Mouse (Mus musculus): ENCODE measurements around the gene Morc3.

The Morc3 gene

DNA sequence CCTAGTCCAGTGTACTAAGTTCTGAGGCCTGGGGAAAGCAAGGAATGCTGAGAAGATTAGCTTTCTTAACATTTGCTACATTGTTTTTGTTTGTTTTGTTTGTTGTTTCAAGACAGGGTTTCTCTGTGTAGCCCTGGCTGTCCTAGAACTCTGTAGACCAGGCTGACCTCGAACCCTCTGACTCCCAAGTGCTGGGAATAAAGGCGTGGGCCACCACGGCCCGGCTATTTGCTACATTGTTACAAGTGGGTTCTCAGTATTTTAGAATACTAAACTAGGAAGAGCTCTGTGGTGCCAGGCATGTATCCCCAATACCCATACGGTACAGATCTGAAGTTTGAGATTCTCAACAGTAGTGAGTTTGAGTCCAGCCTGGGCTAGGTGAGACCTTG is 52.8 kb downstream of the Morc3 start:
- no peak for DNase-seq

DNA sequence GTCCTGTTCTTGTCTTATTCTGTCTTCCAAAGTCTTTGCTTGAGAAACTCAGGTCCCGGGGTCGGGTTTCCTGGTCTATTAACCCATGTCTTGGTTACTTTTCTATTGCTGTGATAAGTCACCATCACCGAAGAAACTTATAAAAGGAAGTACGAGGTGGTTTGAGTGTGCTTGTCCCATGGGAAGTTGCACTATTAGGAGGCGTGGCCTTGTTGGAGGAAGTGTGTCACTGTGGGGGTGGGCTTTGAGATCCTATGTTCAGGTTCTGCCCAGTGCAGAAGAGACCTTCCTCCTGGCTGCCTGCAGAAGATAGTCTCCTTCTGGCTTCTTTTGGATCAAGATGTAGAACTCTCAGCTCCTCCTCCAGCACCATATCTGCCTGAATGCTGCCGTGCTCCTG is 56.6 kb downstream of the Morc3 start:
- DNase-seq, result no peak

DNA sequence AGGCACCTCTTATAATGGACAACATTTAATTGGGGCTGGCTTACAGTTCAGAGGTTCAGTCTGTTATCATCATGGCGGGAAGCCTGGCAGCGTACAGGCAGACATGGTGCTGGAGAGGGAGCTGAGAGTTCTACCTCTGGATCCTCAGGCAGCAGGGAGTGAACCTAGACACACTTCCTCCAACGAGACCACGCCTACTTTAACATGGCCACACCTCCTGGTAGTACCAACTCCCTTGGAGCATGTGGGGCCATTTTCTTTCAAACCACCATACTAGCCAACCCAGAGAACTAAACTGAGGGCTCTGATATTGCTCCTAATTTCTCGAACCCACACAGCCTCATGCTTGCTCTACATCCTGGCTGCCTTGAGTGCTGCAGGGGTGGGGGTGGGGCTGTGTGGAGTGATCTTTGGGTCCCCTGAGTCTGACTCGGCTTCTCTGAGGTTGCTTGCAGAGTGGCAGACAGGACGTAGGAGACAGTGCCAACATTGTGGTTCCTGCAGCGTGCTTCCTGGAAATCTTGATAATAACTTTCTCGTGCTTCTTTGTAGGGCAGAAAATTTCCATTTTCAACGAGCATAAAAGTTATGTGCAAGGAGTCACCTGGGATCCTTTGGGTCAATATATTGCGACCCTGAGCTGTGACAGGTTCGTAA is 59.2 kb downstream of the Morc3 start:
- DNase-seq, result no peak

DNA sequence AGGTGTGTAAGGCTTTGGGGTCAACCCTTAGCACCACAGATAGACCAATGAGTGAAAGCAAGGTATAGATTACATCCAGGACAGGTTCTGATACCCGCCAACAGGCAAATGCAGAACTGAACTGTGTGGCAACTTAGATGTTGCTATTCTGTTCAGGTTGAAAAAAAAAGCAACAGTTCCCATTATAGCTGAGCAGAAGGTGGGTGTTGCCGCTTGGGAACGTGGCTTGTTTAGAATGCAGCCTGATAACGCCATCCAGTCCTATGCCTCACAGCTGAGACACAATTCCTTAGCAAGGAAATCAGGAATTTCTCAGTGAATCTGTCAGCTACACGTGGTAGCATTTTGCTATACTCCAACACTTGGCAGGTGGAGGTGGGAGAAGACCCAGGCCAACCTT is 61.4 kb downstream of the Morc3 start:
- DNase-seq, result no peak

DNA sequence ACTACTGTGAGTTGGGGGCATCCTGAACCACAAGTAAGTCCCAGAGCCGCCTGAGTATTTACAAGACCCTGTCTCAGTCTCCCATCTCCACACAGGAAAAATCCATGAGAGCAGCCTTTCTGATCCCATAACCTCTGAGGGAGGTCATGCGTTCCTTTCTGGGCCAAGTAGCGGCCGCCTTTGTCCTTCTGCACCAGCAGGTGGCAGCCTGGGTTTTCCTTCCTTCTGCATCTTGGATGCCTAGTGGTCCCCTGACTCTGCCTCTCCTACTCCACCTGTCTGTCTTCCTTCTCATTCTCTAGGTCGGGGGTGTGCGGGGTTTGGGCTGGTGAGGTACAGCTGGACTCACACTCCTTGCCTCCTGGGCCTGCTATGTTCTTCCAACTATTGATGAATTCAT is 71.1 kb downstream of the Morc3 start:
- DNase-seq, result no peak

DNA sequence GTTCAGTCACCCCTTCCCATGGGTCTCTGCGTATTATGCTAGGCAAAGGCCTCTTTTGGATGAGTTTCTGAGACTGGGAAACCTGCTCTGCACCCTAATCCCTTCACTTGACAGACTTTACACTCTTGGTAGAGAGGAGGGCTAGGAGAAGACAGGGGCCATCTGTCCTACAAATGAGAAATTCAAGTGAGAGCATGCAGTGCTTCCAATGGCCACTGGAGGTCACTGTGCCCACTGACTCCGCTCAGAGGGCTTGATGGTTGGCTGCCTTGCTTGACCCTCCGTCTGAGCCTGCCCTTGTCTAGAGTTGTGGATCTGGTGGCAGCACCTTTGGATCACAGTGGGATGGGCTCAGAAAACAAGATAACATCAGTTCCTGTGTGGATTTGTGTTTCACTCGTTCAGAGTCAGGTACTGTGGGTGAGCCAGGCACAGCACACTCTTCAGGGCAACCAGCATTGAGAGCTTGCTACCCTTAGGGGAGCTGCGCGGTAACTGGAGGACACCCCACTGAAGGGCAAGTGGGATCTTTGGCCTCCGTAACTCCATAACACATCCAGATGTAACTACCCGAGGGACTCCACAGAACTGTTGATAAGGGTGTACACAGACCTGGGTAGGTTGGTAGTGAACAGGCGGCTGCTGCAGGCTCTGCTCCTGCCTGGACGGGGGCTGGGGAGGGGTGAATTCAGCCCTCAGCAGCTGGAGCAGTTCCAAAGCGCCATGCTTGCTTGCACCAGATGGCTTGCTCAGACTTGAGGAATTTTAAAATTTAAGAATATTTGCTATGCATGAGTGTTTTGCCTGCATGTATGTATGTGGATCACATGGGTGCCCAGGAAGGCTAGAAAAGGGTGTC is 74.5 kb downstream of the Morc3 start:
- DNase-seq, result peak; percentile 73

DNA sequence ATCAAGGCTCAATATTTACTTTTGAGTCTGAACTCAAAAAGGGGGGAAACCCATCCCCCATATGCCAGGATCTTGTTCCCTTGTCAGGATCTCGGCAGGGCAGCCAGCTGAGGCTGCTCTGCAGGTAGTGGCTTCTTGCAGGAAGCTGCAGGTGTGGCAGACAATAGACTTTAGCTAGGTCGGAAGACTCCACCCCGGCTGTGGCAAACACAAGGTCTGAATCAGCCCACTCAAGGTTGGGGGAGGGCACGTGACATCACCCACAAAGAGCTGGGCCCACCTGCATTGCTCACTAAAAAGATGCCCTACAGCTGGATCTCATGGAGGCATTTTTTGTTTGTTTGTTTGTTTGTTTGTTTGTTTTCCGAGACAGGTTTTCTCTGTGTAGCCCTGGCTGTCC is 75.8 kb downstream of the Morc3 start:
- no peak for DNase-seq

DNA sequence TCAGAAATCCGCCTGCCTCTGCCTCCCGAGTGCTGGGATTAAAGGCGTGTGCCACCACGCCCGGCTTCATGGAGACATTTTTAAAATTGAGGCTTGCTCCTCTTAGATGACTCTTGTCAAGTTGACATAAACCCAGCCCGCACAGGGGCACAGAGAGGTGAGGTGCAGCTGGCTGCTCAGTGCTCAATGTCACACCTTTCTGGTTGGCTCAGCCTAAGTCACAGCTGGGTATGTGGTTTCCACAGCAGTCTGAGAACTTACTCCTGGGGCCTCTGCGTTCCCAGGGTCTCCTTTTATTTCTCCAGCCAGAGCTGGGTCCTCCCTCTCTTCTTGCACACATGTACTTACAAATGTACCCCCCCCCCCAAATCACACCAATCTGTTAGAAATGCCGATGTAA is 76.3 kb downstream of the Morc3 start:
- no peak for DNase-seq

DNA sequence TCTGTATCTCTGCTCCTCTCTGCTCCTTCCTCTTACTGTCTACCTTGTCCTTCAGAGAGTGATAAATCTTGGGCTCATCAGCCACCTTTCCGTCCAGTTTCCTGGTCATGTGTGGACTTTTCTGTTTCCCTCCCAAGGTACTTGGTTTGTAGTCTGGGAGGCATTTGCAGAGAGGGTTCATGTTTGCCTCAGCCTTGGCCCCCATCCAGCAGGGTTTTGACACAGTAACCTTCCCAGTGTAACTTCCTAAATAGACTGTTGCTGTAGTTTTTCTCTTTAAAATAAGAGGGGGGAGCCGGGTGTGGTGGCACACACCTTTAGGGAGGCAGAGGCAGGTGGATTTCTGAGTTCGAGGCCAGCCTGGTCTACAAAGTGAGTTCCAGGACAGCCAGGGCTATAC is 78.0 kb downstream of the Morc3 start:
- DNase-seq, result no peak

DNA sequence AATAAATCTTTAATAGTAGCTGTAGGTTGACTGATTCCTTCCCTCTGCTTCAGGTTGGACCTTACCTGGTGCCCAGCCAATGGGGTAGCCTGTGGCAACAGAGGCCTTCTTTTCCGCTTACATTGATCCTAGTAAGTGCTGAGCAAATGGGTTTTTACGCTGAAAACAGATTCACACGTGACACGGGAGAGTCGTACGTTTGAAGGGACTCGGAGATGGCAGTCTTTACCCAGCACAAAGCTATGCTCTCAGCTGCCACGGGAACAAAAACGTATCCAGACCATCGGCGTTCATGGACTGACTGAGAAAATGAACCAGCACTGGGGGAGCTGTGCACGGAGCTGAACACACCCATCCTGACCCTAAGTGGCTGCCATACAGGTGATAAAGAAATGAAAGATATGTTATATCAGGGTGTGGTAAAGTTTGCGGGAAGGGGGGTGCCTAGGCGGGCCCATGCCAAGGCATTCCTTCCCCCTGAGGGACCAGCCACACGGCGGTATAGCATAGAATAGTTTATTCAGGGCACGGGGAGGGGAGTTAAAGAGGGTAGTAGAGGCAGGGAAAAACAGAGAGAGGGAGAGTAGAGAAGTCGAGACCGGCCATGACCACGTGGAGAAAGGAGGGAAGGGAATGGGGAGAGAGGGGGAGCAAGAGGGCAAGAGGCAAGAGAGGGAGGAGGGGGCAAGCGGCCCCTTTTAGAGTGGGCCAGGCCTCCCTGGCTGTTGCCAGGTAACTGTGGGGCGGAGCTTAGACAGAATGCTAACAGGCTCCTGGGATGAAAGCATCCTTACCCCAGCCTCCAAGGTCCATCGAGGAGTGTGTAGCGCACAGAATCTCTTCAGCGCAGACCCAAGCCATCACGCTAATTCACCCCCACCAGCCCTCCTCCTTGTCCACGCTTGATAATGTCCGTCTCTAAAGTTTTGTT is 79.1 kb downstream of the Morc3 start:
- DNase-seq, result no peak

DNA sequence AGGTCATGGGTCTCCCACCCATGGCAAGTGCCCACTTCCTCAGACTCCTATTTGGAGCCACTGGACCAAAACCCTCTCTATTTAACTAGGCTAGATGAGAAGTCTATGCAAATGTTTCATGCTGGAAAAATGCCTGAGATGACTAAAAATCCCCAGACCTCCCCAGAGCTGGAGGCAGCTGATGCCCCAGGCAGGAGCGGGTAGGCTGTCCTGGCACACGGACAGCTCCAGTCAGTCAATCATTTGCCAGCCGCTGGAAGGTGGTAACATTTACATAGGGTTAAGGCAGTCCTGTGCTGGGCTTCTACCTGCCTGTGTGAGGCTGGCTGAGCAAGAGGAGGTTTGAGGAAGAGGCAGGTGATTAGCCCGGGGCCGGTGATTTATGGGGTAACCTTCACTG is 80.2 kb downstream of the Morc3 start:
- DNase-seq, result no peak

DNA sequence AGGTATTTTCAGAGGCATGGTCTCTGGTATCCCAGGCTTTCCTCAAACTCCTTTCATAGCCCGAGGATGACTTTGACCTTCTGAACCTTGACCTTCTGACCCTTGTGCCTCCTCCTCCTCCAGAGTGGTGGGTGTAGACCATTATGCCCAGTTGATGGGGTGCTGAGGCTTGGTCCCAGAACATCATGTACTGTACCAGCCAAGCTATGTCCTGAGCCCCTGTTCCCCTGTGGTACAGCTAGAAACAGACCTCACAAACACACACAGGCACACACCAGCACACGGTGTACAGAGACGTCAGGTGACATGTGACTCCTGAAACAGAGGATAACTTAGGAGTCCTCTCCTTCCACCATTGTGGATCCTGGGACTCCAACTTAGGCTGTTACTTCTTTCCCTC is 80.9 kb downstream of the Morc3 start:
- DNase-seq, result no peak

DNA sequence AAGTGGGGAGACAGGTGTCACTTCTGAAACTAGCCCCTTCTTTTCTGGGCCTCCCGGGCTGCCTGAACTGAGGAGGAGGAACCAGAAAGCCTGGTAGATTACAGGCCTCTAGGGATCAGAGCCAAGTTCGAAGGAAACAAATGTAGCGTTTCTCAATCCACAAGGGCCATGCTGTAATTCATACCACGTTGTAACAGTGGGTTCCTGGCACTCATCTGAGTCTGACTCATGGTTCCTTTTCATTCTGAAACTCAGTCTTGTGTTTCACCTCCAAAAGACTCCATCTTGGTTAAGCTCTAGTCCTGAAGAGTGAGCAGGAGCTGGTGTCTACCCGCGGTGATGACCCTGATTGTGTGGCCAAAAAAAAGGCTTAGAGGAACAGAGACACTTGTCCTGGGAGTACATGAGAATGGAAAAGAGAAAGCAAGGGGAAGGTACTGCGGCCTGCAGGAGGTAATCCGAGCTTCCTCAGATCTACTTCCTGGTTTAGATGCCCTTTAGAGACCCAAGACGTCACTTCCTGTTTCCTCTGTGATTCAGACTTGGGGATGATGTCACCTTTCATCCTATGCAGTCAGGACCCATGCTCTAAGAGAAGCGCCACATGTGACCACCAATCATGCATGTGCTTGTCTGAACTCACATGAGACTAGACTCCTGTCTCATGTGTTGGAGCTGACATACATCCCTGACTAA is 82.1 kb downstream of the Morc3 start:
- peak; percentile 56 for DNase-seq

DNA sequence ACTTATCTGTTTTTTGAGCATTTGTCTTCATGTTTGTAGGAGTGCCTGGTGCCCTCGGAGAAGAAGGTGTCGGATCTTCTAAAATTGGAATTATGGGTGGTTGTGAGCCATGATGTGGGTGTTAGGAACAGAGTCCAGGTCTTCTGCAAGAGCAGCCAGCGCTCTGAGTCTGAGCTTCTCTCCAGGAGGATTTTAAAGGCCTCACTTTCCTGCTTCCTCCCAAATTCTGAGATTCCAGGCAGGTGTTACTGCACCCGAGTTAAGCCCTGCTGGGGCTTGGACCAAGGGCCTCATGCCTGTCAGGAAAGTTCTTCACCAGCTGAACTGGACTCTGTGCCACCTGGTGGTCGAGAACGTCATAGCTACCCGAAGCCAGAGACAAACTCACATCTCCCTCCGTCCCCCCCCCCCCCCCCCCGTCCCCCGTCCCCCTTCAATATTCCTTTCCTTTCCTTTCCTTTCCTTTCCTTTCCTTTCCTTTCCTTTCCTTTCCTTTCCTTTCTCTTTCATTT is 83.5 kb downstream of the Morc3 start:
- DNase-seq, result peak; percentile 79

DNA sequence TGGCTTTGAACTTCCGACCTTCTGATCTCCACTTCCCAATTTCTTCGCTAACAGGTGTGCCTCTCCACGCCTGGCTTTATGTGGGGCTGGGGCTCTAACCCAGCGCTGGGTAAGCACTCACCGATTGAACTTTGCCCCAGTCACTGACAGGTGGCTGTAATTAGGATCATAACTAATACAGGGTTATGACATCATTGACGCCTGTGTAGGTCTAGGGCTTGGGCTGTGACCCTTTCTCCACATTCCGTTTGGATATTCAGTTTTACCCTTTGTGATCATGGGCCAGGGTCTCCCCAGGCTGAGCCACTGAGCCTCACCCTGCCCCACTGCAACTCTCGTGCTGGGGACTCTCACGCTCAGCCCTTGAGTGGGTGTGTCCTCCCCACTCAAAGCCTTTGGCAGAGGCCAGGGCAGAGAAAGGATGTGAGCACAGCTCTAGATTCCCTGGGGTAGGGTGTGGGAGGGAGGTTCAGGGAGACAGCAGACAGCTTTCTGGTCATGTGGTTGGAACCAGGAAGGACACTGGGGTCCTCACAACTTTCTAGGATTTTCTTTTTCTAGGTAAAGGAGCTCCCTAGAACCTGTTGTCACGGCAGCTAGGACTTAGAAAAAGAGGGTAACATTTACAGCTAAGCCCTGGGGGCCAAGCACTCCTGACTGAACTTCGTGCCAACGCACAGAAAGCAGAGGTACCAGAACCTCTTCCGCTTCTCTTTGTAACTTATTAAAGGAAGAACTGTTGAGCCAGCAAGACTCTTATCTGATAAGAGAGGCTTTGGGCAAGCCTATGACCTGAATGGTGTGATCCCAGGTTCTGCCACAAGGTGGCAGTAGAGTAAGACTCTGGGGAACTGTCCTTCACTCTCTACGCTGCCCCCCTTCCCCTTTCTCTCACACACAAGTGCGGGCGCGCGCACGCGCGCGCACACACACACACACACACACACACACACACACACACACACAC is 86.1 kb downstream of the Morc3 start:
- DNase-seq, result peak; percentile 92

DNA sequence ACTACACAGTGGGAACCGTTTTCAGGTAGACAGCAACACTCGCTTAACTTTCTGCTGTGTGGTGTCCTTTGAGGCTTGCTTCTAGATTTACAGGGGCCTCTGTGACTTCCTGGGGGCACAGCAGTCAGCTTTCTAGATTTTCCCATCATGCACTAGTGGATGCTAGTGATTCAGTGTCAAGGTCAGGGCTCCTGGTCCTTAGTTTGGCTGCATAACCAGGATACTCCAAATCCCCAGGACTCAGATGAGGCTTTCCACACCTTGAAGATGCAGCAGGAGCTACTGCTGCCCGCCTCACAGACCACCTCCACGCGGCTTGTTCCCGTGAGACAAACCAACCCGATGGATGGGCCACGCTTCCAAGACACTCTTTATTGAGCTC is 86.7 kb downstream of the Morc3 start:
- DNase-seq, result no peak

DNA sequence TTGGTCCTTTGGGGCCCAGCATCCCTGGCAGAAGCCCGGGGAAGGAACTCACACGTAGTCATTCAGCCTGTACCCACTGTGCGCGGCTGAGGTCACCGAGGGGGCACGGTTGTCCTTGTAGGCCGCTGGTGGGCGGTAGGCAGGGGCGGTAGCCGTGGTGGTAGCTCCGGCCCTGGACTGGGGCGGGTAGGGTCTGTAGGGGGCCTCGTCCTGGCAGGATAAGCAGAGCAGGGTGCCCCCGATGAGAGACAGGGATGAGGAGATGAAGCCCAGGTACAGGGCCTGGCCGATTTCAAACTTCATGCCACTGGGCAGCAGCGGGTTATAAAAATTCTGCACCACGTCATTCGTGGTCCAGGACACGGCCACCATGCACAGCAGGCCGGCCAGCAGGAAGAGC is 87.3 kb downstream of the Morc3 start:
- DNase-seq, result no peak

DNA sequence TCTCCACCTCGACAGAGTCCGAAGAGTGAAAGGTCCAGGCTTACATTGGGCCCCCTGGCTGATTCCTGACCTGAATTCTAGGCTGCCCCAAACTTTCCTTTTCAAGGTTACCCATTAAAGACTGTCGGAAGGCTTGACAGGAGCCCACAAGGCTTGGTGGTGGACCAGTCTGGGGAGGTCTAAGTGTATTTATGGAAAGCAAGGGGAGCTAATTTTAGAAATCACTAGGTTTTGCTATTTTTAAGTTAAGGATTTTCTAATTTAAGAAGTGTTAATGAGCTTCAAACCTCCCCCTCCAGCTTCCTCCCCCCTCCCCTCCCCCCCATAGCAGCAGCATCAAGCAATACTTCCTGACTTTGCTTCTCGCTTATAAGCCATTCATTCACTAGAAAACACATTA is 88.8 kb downstream of the Morc3 start:
- DNase-seq, result no peak

DNA sequence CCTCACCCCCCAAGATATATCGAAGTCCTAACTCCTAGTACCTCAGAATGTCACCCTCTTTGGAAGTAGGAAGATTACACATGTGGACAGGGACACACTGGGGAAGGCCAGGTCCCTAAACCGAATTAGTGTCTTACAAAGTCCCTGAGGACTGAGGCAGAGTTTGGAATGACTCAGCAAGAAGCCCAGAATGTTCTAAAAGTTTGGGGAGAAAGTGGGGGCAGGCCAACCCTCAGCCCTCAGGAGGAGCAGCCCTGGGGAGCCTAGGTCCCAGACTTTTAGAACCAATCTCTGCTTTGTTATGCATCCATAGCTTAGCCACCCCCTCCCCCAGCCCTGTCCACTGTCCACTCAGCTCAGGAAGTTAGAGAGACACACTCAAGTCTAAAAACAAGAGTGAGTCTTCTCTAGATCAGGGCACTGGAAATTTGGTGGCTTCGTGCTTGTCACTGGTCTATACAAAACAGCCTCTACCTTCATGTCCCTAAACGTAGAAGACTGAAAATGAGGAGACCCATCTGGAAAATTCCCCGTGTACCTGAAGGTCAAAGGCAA is 91.0 kb downstream of the Morc3 start:
- no peak for DNase-seq

DNA sequence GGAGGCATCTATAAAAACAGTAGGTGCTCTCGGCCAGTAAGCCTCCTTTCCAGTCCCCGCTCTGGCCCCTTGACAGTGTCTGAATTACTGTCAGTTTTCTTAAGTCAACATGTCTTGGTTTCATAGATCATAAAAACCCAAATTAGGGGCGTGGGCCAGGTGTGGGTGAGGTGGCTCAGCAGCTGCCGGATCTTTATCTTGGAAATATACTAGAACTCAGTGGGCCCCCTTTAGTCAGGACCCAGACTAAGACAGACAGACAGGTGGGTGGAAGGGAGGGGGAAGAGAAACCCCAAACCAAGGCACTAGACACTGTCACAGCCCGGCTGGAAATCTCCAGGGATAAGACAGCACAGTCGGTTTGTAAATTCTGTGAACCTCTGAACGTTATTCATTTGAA is 91.9 kb downstream of the Morc3 start:
- no peak for DNase-seq
